Mouse (Mus musculus): ENCODE measurements around the gene Ext2. TPM values are rescaled to one million over a fixed set of nuclear protein-coding genes. Genes with fewer than 3 reads are reported as not detected.

Ext2 gene
- polyA plus RNA-seq, 1 experiment from 2014 or later = 70.8 TPM

- Histone ChIP-seq H3K9me3 (ENCODE audit: control insufficient read depth, low read length) (no peaks in the 10 kb centered on the region), H3K9ac (ENCODE audit: low read length) (no peak overlapping the region), H3K27me3 (ENCODE audit: control insufficient read depth, insufficient read depth, low read length) (no peaks in the 10 kb centered on the region), H3K4me2 (ENCODE audit: low read length) (no peak overlapping the region), H3K4me3 (ENCODE audit: control insufficient read depth in 1 of 2, insufficient read depth in 1 of 2, low read depth in 1 of 2, low read length in 2 of 2) (no peak overlapping the region), H3K27ac (replicated peaks in 1 of 2; ENCODE audit: control insufficient read depth in 1 of 2, insufficient read depth in 1 of 2, low read depth in 2 of 2, low read length in 2 of 2) (no peak overlapping the region), H3K36me3 (ENCODE audit: control insufficient read depth, insufficient read depth, low read length) (peaks cover 23% of the 10 kb centered on the region), H3K4me1 (ENCODE audit: control insufficient read depth in 2 of 2, insufficient read depth in 2 of 2, low read length in 2 of 2) (peaks cover 17 to 19% of the 10 kb centered on the region in 2 experiments)
- 67% methylated on average over 5 of the region's 5 CpGs for WGBS
- no peak for ATAC-seq (ENCODE audit: insufficient number of reproducible peaks, insufficient read depth, low FRiP score, low read depth)
These were observed 39.7 kb downstream of the Ext2 start for GRCm38 (mm10) chr2:93782682-93783081.

- Histone ChIP-seq H3K27me3 (ENCODE audit: control insufficient read depth, insufficient read depth, low read length) (no peaks in the 10 kb centered on the region), H3K4me3 (ENCODE audit: control insufficient read depth in 1 of 2, insufficient read depth in 1 of 2, low read depth in 1 of 2, low read length in 2 of 2) (no peak overlapping the region), H3K36me3 (ENCODE audit: control insufficient read depth, insufficient read depth, low read length) (peaks cover 23% of the 10 kb centered on the region), H3K9me3 (ENCODE audit: control insufficient read depth, low read length) (no peaks in the 10 kb centered on the region), H3K27ac (replicated peaks in 1 of 2; ENCODE audit: control insufficient read depth in 1 of 2, insufficient read depth in 1 of 2, low read depth in 2 of 2, low read length in 2 of 2) (no peak overlapping the region), H3K4me1 (ENCODE audit: control insufficient read depth in 2 of 2, insufficient read depth in 2 of 2, low read length in 2 of 2) (peaks cover 17 to 19% of the 10 kb centered on the region in 2 experiments), H3K9ac (ENCODE audit: low read length) (no peak overlapping the region), H3K4me2 (ENCODE audit: low read length) (no peak overlapping the region)
- 80% methylated on average over 4 of the region's 4 CpGs for WGBS
- ATAC-seq (ENCODE audit: insufficient number of reproducible peaks, insufficient read depth, low FRiP score, low read depth) = no peak
These were observed 40.2 kb downstream of the Ext2 start for GRCm38 (mm10) chr2:93782156-93782555.

GRCm38 (mm10) chr2:93780528-93780927 lies 41.8 kb downstream of the Ext2 start:
- no peaks in the 10 kb centered on the region for H3K9me3 ChIP-seq (ENCODE audit: control insufficient read depth, low read length)
- no peak for ATAC-seq (ENCODE audit: insufficient number of reproducible peaks, insufficient read depth, low FRiP score, low read depth)
- peaks cover 23% of the 10 kb centered on the region for H3K36me3 ChIP-seq (ENCODE audit: control insufficient read depth, insufficient read depth, low read length)
- no peak overlapping the region for H3K4me2 ChIP-seq (ENCODE audit: low read length)
- no peak overlapping the region for H3K27ac ChIP-seq (replicated peaks in 1 of 2; ENCODE audit: control insufficient read depth in 1 of 2, insufficient read depth in 1 of 2, low read depth in 2 of 2, low read length in 2 of 2)
- H3K27me3 ChIP-seq (ENCODE audit: control insufficient read depth, insufficient read depth, low read length) = no peaks in the 10 kb centered on the region
- no peak overlapping the region for H3K4me3 ChIP-seq (ENCODE audit: control insufficient read depth in 1 of 2, insufficient read depth in 1 of 2, low read depth in 1 of 2, low read length in 2 of 2)
- WGBS = 77% methylated on average over 10 of the region's 10 CpGs
- peaks cover 22 to 23% of the 10 kb centered on the region in 2 experiments for H3K4me1 ChIP-seq (ENCODE audit: control insufficient read depth in 2 of 2, insufficient read depth in 2 of 2, low read length in 2 of 2)
- no peak overlapping the region for H3K9ac ChIP-seq (ENCODE audit: low read length)

GRCm38 (mm10) chr2:93779897-93780208 lies 42.5 kb downstream of the Ext2 start:
- no peak for ATAC-seq (ENCODE audit: insufficient number of reproducible peaks, insufficient read depth, low FRiP score, low read depth)
- Histone ChIP-seq H3K27me3 (ENCODE audit: control insufficient read depth, insufficient read depth, low read length) (no peaks in the 10 kb centered on the region), H3K9me3 (ENCODE audit: control insufficient read depth, low read length) (no peaks in the 10 kb centered on the region), H3K36me3 (ENCODE audit: control insufficient read depth, insufficient read depth, low read length) (peaks cover 18% of the 10 kb centered on the region), H3K4me2 (ENCODE audit: low read length) (no peak overlapping the region), H3K4me3 (ENCODE audit: control insufficient read depth in 1 of 2, insufficient read depth in 1 of 2, low read depth in 1 of 2, low read length in 2 of 2) (no peak overlapping the region), H3K9ac (ENCODE audit: low read length) (no peak overlapping the region), H3K27ac (replicated peaks in 1 of 2; ENCODE audit: control insufficient read depth in 1 of 2, insufficient read depth in 1 of 2, low read depth in 2 of 2, low read length in 2 of 2) (no peak overlapping the region), H3K4me1 (ENCODE audit: control insufficient read depth in 2 of 2, insufficient read depth in 2 of 2, low read length in 2 of 2) (peaks cover 28 to 30% of the 10 kb centered on the region in 2 experiments)
- WGBS = 24% methylated on average over 6 of the region's 6 CpGs

- Histone ChIP-seq H3K4me3 (ENCODE audit: control insufficient read depth in 1 of 2, insufficient read depth in 1 of 2, low read depth in 1 of 2, low read length in 2 of 2) (no peak overlapping the region), H3K27me3 (ENCODE audit: control insufficient read depth, insufficient read depth, low read length) (no peaks in the 10 kb centered on the region), H3K27ac (replicated peaks in 1 of 2; ENCODE audit: control insufficient read depth in 1 of 2, insufficient read depth in 1 of 2, low read depth in 2 of 2, low read length in 2 of 2) (no peak overlapping the region), H3K4me1 (ENCODE audit: control insufficient read depth in 2 of 2, insufficient read depth in 2 of 2, low read length in 2 of 2) (peaks cover 31 to 34% of the 10 kb centered on the region in 2 experiments), H3K36me3 (ENCODE audit: control insufficient read depth, insufficient read depth, low read length) (peaks cover 16% of the 10 kb centered on the region; the same call in 1 of the 2 replicates), H3K9me3 (ENCODE audit: control insufficient read depth, low read length) (no peaks in the 10 kb centered on the region), H3K4me2 (ENCODE audit: low read length) (no peak overlapping the region), H3K9ac (ENCODE audit: low read length) (no peak overlapping the region)
- no peak for ATAC-seq (ENCODE audit: insufficient number of reproducible peaks, insufficient read depth, low FRiP score, low read depth)
- 56% methylated on average over 16 of the region's 16 CpGs for WGBS
These were observed 43.1 kb downstream of the Ext2 start for GRCm38 (mm10) chr2:93779081-93779896.

DNA sequence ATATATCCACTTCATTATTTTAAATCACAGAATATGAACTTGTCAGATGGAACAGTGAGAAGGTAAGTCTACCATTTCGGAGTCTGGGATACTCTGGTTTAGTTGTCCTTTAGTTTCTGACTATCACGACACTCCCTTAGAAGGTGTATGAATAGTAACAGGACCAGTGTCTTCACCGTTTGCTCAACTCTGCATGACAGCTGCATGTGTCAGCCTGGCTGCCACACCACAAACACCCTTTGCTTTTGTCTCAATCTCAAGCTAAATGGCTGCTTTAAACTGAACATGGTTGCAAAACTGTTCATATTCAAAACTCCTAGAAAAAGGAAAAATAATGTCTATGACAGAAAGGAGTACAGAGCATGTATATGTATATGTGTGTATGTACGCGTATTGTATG lies 43.8 kb downstream of the Ext2 start:
- no peak for ATAC-seq (ENCODE audit: insufficient number of reproducible peaks, insufficient read depth, low FRiP score, low read depth)
- no peaks in the 10 kb centered on the region for H3K27me3 ChIP-seq (ENCODE audit: control insufficient read depth, insufficient read depth, low read length)
- H3K9ac ChIP-seq (ENCODE audit: low read length) = no peak overlapping the region
- 80% methylated on average over 5 of the region's 5 CpGs for WGBS
- no peaks in the 10 kb centered on the region for H3K9me3 ChIP-seq (ENCODE audit: control insufficient read depth, low read length)
- no peak overlapping the region for H3K4me3 ChIP-seq (ENCODE audit: control insufficient read depth in 1 of 2, insufficient read depth in 1 of 2, low read depth in 1 of 2, low read length in 2 of 2)
- peaks cover 11% of the 10 kb centered on the region; the same call in 1 of the 2 replicates for H3K36me3 ChIP-seq (ENCODE audit: control insufficient read depth, insufficient read depth, low read length)
- peaks cover 32 to 34% of the 10 kb centered on the region in 2 experiments for H3K4me1 ChIP-seq (ENCODE audit: control insufficient read depth in 2 of 2, insufficient read depth in 2 of 2, low read length in 2 of 2)
- no peak overlapping the region for H3K27ac ChIP-seq (replicated peaks in 1 of 2; ENCODE audit: control insufficient read depth in 1 of 2, insufficient read depth in 1 of 2, low read depth in 2 of 2, low read length in 2 of 2)
- H3K4me2 ChIP-seq (ENCODE audit: low read length) = no peak overlapping the region

GRCm38 (mm10) chr2:93777056-93777430 lies 45.3 kb downstream of the Ext2 start:
- WGBS = 72% methylated on average over 4 of the region's 4 CpGs
- peaks cover 33 to 42% of the 10 kb centered on the region in 2 experiments for H3K4me1 ChIP-seq (ENCODE audit: control insufficient read depth in 2 of 2, insufficient read depth in 2 of 2, low read length in 2 of 2)
- H3K27ac ChIP-seq (replicated peaks in 1 of 2; ENCODE audit: control insufficient read depth in 1 of 2, insufficient read depth in 1 of 2, low read depth in 2 of 2, low read length in 2 of 2) = no peak overlapping the region

More at GRCm38 (mm10) chr2:93777056-93777430, 45.3 kb downstream of the Ext2 start:
- ATAC-seq (ENCODE audit: insufficient number of reproducible peaks, insufficient read depth, low FRiP score, low read depth) = no peak
- H3K27me3 ChIP-seq (ENCODE audit: control insufficient read depth, insufficient read depth, low read length) = no peaks in the 10 kb centered on the region
- H3K4me3 ChIP-seq (ENCODE audit: control insufficient read depth in 1 of 2, insufficient read depth in 1 of 2, low read depth in 1 of 2, low read length in 2 of 2) = no peak overlapping the region
- H3K4me2 ChIP-seq (ENCODE audit: low read length) = no peak overlapping the region
- H3K9me3 ChIP-seq (ENCODE audit: control insufficient read depth, low read length) = no peaks in the 10 kb centered on the region
- H3K9ac ChIP-seq (ENCODE audit: low read length) = no peak overlapping the region
- peaks cover 10% of the 10 kb centered on the region; the same call in 1 of the 2 replicates for H3K36me3 ChIP-seq (ENCODE audit: control insufficient read depth, insufficient read depth, low read length)
